Mouse (Mus musculus) CH12.LX (cell line): ENCODE data around the gene Exoc2. TPM values are rescaled to one million over a fixed set of nuclear protein-coding genes. Genes with fewer than 3 reads are reported as not detected.

Source experiments
- DNase-seq: peaks from one replicate; pipeline ENCODE4 v3.0.0-alpha.2; 2013; ENCODE audit errors: extremely low read depth
- H3K27ac ChIP-seq: 2 replicates; pipeline ENCODE4 v1.5.1; 2012; ENCODE audit warnings: low read depth, mild to moderate bottlenecking, control low read depth, moderate library complexity; ENCODE audit not compliant: insufficient read depth
- H3K27me3 ChIP-seq: replicated peaks from 2 replicates; pipeline ENCODE3; 2012; ENCODE audit warnings: inconsistent platforms
- H3K36me3 ChIP-seq, 2 experiments: replicated peaks in 1 of 2; 2 replicates each; pipeline versions ENCODE3 to v1.6.1; 2012; ENCODE audit warnings: inconsistent platforms in 1 of 2, low read length in 1 of 2, mild to moderate bottlenecking in 1 of 2, mixed read lengths in 1 of 2, moderate library complexity in 1 of 2; ENCODE audit not compliant: control insufficient read depth in 1 of 2, insufficient read depth in 1 of 2
- H3K4me1 ChIP-seq, 2 experiments: 2 replicates each; pipeline ENCODE4 v1.6.1; 2012; ENCODE audit warnings: inconsistent platforms in 1 of 2, moderate library complexity in 1 of 2; ENCODE audit not compliant: insufficient read depth in 2 of 2, control insufficient read depth in 1 of 2
- H3K4me2 ChIP-seq: 2 replicates; pipeline ENCODE4 v1.6.1; 2012; ENCODE audit warnings: low read depth, mild to moderate bottlenecking, control low read depth; ENCODE audit not compliant: poor library complexity, insufficient read depth, severe bottlenecking
- H3K4me3 ChIP-seq, 3 experiments: fragments of 150-350 bp in 1 of 3; sonication (generic) in 1 of 3; replicated peaks in 1 of 3; 2 replicates each; pipeline versions ENCODE3 to v1.5.1; 2011 to 2012; ENCODE audit warnings: low read depth in 2 of 3, low read length in 2 of 3, mild to moderate bottlenecking in 2 of 3, moderate library complexity in 2 of 3, control low read depth in 1 of 3, improper control_type of control experiment in 1 of 3, inconsistent platforms in 1 of 3, mixed read lengths in 1 of 3; ENCODE audit not compliant: poor library complexity in 1 of 3
- H3K79me2 ChIP-seq: replicated peaks from 2 replicates; pipeline ENCODE4 v1.6.1; 2012; ENCODE audit warnings: mild to moderate bottlenecking, moderate library complexity; ENCODE audit not compliant: control insufficient read depth, poor library complexity, insufficient read depth, severe bottlenecking; ENCODE audit errors: extremely low read depth
- H3K9ac ChIP-seq: 2 replicates; pipeline ENCODE4 v1.6.1; 2012; ENCODE audit warnings: low read depth, mild to moderate bottlenecking, control low read depth, moderate library complexity; ENCODE audit not compliant: insufficient read depth
- H3K9me3 ChIP-seq: replicated peaks from 2 replicates; pipeline ENCODE3; 2012; ENCODE audit warnings: low read length, inconsistent platforms, mixed read lengths
- BHLHE40 ChIP-seq: IDR thresholded peaks from 2 replicates; pipeline ENCODE4 v1.6.1; 2011; ENCODE audit warnings: mild to moderate bottlenecking, low read depth, low read length, improper control_type of control experiment
- CHD1 ChIP-seq: IDR thresholded peaks from 2 replicates; pipeline ENCODE4 v1.6.1; 2012; ENCODE audit warnings: low read depth, low read length, improper control_type of control experiment, inconsistent platforms
- CHD2 ChIP-seq: IDR thresholded peaks from 2 replicates; pipeline ENCODE4 v1.6.1; 2011; ENCODE audit warnings: low read length, improper control_type of control experiment
- CTCF ChIP-seq, 2 experiments: IDR thresholded peaks in 1 of 2; conservative IDR thresholded peaks in 1 of 2; 2 replicates each; pipeline ENCODE4 v1.5.1; 2011 to 2012; ENCODE audit warnings: low read depth in 2 of 2, low read length in 2 of 2, improper control_type of control experiment in 1 of 2, inconsistent platforms in 1 of 2, mild to moderate bottlenecking in 1 of 2, moderate library complexity in 1 of 2
- EP300 ChIP-seq: IDR thresholded peaks from 2 replicates; pipeline ENCODE4 v1.6.1; 2011; ENCODE audit warnings: low read length, improper control_type of control experiment
- GABPA ChIP-seq: IDR thresholded peaks from 2 replicates; pipeline ENCODE4 v1.6.1; 2012; ENCODE audit warnings: low read depth, low read length, improper control_type of control experiment, inconsistent platforms; ENCODE audit not compliant: insufficient replicate concordance
- JUN ChIP-seq: IDR thresholded peaks from 2 replicates; pipeline ENCODE4 v1.6.1; 2011; ENCODE audit warnings: low read depth, mild to moderate bottlenecking, low read length, improper control_type of control experiment, moderate library complexity; ENCODE audit not compliant: insufficient read depth
- KAT2A ChIP-seq: IDR thresholded peaks from 2 replicates; pipeline ENCODE4 v1.6.1; 2012; ENCODE audit warnings: low read length, improper control_type of control experiment, inconsistent platforms; ENCODE audit not compliant: insufficient replicate concordance
- MAFK ChIP-seq: IDR thresholded peaks from 2 replicates; pipeline ENCODE4 v1.6.1; 2011; ENCODE audit warnings: low read length, improper control_type of control experiment; ENCODE audit not compliant: insufficient replicate concordance
- MAX ChIP-seq: IDR thresholded peaks from 2 replicates; pipeline ENCODE4 v1.6.1; 2011; ENCODE audit warnings: low read length, improper control_type of control experiment
- MAZ ChIP-seq: IDR thresholded peaks from 2 replicates; pipeline ENCODE4 v1.6.1; 2012; ENCODE audit warnings: low read depth, mild to moderate bottlenecking, inconsistent platforms, low read length, improper control_type of control experiment, moderate library complexity
- MEF2A ChIP-seq: IDR thresholded peaks from 2 replicates; pipeline ENCODE4 v1.6.1; 2014; ENCODE audit warnings: low read depth, mild to moderate bottlenecking, inconsistent platforms, low read length, improper control_type of control experiment, borderline replicate concordance
- MXI1 ChIP-seq: IDR thresholded peaks from 2 replicates; pipeline ENCODE4 v1.6.1; 2011; ENCODE audit warnings: mild to moderate bottlenecking, low read depth, low read length, improper control_type of control experiment
- MYC ChIP-seq: IDR thresholded peaks from 2 replicates; pipeline ENCODE4 v1.6.1; 2011; ENCODE audit warnings: low read depth, mild to moderate bottlenecking, improper control_type of control experiment, low read length
- NELFE ChIP-seq: IDR thresholded peaks from 2 replicates; pipeline ENCODE4 v1.6.1; 2011; ENCODE audit warnings: low read depth, low read length, improper control_type of control experiment
- PAX5 ChIP-seq: IDR thresholded peaks from 2 replicates; pipeline ENCODE4 v1.6.1; 2012; ENCODE audit warnings: low read length, inconsistent platforms, mixed read lengths
- POLR2A ChIP-seq: IDR thresholded peaks from 2 replicates; pipeline ENCODE4 v1.6.1; 2011; ENCODE audit warnings: low read depth, mild to moderate bottlenecking, improper control_type of control experiment, low read length
- RAD21 ChIP-seq: IDR thresholded peaks from 2 replicates; pipeline ENCODE4 v1.6.1; 2011; ENCODE audit warnings: low read depth, mild to moderate bottlenecking, low read length, improper control_type of control experiment, moderate library complexity
- RCOR1 ChIP-seq: conservative IDR thresholded peaks from 2 replicates; pipeline ENCODE4 v1.6.1; 2012; ENCODE audit warnings: low read depth, mild to moderate bottlenecking, inconsistent platforms, low read length, improper control_type of control experiment
- SIN3A ChIP-seq: IDR thresholded peaks from 2 replicates; pipeline ENCODE4 v1.6.1; 2012; ENCODE audit warnings: low read length, improper control_type of control experiment, inconsistent platforms
- TBP ChIP-seq: conservative IDR thresholded peaks from 2 replicates; pipeline ENCODE4 v1.6.1; 2011; ENCODE audit warnings: low read depth, low read length, improper control_type of control experiment
- USF1 ChIP-seq: IDR thresholded peaks from 2 replicates; pipeline ENCODE4 v1.6.1; 2014; ENCODE audit warnings: low read depth, mild to moderate bottlenecking, inconsistent platforms, low read length, improper control_type of control experiment
- ZNF384 ChIP-seq: IDR thresholded peaks from 2 replicates; pipeline ENCODE4 v1.6.1; 2012; ENCODE audit warnings: low read depth, low read length, improper control_type of control experiment, inconsistent platforms
- dilution Hi-C: fragments of 300-500 bp; cut with MboI; formaldehyde crosslinking; loops from 2 replicates; pipeline ENCODE4 v1.14.3; 2020; ENCODE audit warnings: low sequenced_read_pairs; ENCODE audit not compliant: extremely low pct_unique_long_range_greater_than_20kb, extremely low pct_ligation_motif_present
- in situ Hi-C: fragments of 300-500 bp; cut with MboI; formaldehyde crosslinking; loops from 3 replicates; pipeline ENCODE4 v1.14.3; 2019; ENCODE audit warnings: low sequenced_read_pairs, low pct_ligation_motif_present, low pct_unique_long_range_greater_than_20kb, mixed read lengths
- polyA plus RNA-seq: library from polyadenylated mRNA; unstranded; fragments of >175 nt; gene quantifications from 2 replicates; pipeline ENCODE4 v1.2.1, GENCODE M21; 2012; ENCODE audit warnings: low read depth; ENCODE audit not compliant: insufficient read length
- total RNA-seq, 2 experiments: library from RNA; depleted of rRNA; stranded (reverse); fragments of 300-350 nt in 1 of 2; fragments of >200 nt in 1 of 2; gene quantifications; 2 replicates each; pipeline ENCODE4 v1.2.3; 2012 to 2014

The Exoc2 gene
- total and polyA plus RNA-seq, 3 experiments: 21.1 to 33.0 (median 29.7) TPM

DNA sequence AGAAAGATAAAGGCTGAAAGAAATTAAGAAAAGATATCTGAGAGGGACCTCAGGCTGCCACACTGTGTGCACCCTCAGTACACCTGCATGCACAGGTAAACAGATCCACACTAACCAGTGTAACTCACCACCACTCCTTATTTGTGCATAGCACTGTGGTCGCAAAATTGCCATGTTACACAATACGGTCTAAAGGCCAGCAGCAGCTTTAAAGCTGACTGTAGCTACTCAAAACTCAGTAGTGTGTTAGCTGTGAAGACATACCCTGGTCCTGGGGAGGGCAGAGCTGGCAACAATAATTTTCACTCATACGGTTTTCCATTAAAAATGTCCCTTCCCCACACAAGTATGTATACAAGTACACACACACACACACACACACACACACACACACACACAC, 133.2 kb downstream of the Exoc2 start:
- no peak for DNase-seq
- H3K4me2 ChIP-seq: no peak overlapping the region
- no peak overlapping the region for H3K4me3 ChIP-seq
- H3K27ac ChIP-seq: no peak overlapping the region
- H3K79me2 ChIP-seq: no peaks in the 10 kb centered on the region
- H3K9ac ChIP-seq: no peak overlapping the region
- no peaks in the 10 kb centered on the region for H3K27me3 ChIP-seq
- H3K9me3 ChIP-seq: no peaks in the 10 kb centered on the region
- peaks cover 2 to 25% of the 10 kb centered on the region in 2 experiments; a peak in 3 of 4 replicates for H3K4me1 ChIP-seq
- peaks cover 20 to 48% of the 10 kb centered on the region in 2 experiments for H3K36me3 ChIP-seq
- no peak for TF ChIP-seq CHD1
- no peak for TF ChIP-seq GABPA
- no peak for TF ChIP-seq PAX5
- TF ChIP-seq ZNF384: no peak
- TF ChIP-seq JUN: no peak
- TF ChIP-seq MEF2A: no peak
- no peak for TF ChIP-seq SIN3A
- no peak for TF ChIP-seq MYC
- TF ChIP-seq KAT2A: no peak
- TF ChIP-seq, all 38 proteins: peak for 0
- dilution Hi-C loops: no loop called here
- in situ Hi-C loops: no loop called here

DNA sequence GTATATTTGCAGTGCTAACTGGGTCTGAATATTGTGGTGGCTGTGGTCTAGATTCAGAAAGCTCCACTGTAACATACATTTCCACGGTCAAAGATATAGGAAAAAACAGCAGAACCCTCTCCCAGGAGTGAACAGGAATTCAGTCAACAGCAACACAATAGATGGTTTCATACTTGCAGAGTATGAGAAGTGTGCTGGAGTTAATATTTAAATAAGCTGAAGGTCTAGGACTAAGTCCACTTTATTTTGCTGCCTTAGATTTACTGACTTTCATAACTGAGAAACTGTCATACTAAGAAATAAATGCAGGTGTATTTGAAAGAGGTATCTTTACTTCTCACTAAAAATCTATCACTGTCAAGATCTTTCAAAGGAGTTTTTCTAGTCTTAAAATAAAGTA, 137.6 kb downstream of the Exoc2 start:
- no peak for TF ChIP-seq MAFK
- TF ChIP-seq POLR2A: no peak
- Histone ChIP-seq H3K79me2 (no peaks in the 10 kb centered on the region), H3K4me3 (no peak overlapping the region), H3K9me3 (no peaks in the 10 kb centered on the region), H3K4me1 (peaks cover 13 to 30% of the 10 kb centered on the region in 2 experiments), H3K36me3 (peaks cover 9 to 32% of the 10 kb centered on the region in 2 experiments), H3K27me3 (no peaks in the 10 kb centered on the region), H3K4me2 (no peak overlapping the region), H3K9ac (no peak overlapping the region), H3K27ac (no peak overlapping the region)
- in situ Hi-C loops (no loop called here), dilution Hi-C loops (no loop called here)
- no peak for DNase-seq

DNA sequence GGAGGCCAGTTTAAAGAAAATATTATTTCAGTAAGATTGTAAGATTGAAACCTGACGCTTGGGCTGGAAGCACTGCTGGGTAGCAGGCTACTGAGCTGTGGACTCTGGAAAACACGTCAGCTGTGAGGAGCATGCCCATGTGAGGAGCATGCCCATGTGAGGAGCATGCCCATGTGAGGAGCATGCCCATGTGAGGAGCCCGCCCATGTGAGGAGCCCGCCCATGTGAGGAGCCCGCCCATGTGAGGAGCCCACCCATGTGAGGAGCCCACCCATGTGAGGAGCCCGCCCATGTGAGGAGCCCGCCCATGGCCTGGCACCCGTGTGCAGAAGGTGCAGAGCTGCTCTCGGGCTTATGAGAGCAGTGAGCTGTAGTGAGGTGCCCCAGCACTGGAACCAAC, 139.0 kb downstream of the Exoc2 start:
- Histone ChIP-seq H3K27ac (no peak overlapping the region), H3K36me3 (peaks cover 9 to 33% of the 10 kb centered on the region in 2 experiments), H3K9me3 (no peaks in the 10 kb centered on the region), H3K27me3 (no peaks in the 10 kb centered on the region), H3K4me1 (peaks cover 13 to 30% of the 10 kb centered on the region in 2 experiments), H3K4me3 (no peak overlapping the region), H3K4me2 (no peak overlapping the region), H3K79me2 (no peaks in the 10 kb centered on the region), H3K9ac (no peak overlapping the region)
- TF ChIP-seq NELFE (no peak), CHD2 (no peak), GABPA (no peak), KAT2A (no peak), RCOR1 (no peak), MAFK (no peak), TBP (no peak), MXI1 (no peak), CHD1 (no peak), PAX5 (no peak), MAZ (no peak), MAX (no peak), USF1 (no peak), EP300 (no peak), RAD21 (no peak), CTCF (conservative IDR thresholded peaks at IDR 0.05 in 1 of 2, IDR thresholded peaks at IDR 0.05 in 1 of 2; ENCODE audit: low read depth in 2 of 2, low read length in 2 of 2) (no peak), BHLHE40 (no peak)
- dilution Hi-C loops: no loop called here
- no peak for DNase-seq
- in situ Hi-C loops: no loop called here
